Mouse (Mus musculus) stomach, postnatal 0 days (tissue): ENCODE results near the gene Fnip2.

Experiments used
- CTCF ChIP-seq: IDR thresholded peaks from 2 replicates; pipeline ENCODE4 v1.5.1; 2016; ENCODE audit warnings: antibody characterized with exemption, low read depth, mild to moderate bottlenecking, moderate library complexity
- EP300 ChIP-seq: optimal IDR thresholded peaks from 2 replicates; pipeline ENCODE3; 2016; ENCODE audit warnings: antibody characterized with exemption

DNA sequence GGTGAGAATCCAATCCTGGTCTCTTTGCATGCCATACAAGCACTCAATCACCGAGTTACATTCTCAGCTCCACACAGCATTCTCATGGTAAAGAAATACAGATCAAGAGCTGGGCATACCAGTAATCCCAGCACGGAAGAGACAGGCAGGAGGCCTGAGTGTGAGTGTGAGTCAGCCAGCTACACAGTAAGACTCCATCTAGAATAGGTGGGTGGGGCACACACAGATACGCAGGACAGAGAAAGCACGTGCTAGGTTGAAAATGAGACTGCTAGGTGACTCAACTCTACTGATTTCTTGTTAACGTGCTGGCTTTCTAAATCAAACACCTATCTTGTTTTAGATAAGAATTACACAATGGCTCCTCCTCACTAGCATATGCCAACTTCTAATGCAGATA lies 77.5 kb downstream of the Fnip2 start:
- TF ChIP-seq EP300 (no peak), CTCF (no peak)
